Mouse (Mus musculus) activated CD4-positive, CD25-positive, alpha-beta regulatory T cell, adult 4 months (primary cell): ENCODE results near the gene Olfr316. TPM values are rescaled to one million over a fixed set of nuclear protein-coding genes. Genes with fewer than 3 reads are reported as not detected.

Experiments
- polyA plus RNA-seq, 2 experiments: library from polyadenylated mRNA; unstranded; fragments of 100-300 nt; shearing (Covaris generic); gene quantifications; one replicate each; pipeline ENCODE4 v1.2.1; 2017

Olfr316 gene
- polyA plus RNA-seq, 2 experiments from 2014 or later: not detected

Other genes starting within 250 kb of the Olfr316 start
- gene Olfr330, start 217.9 kb upstream of the Olfr316 start, polyA plus RNA-seq: under 1 TPM in 1 of 2 experiments, not detected in 1; 0.16 TPM
- not detected for gene Olfr329-ps, start 206.3 kb upstream of the Olfr316 start, polyA plus RNA-seq
- gene Olfr328, start 197.1 kb upstream of the Olfr316 start, polyA plus RNA-seq: not detected
- gene Olfr224, start 182.2 kb upstream of the Olfr316 start, polyA plus RNA-seq: not detected
- not detected for gene Olfr325, start 175.0 kb upstream of the Olfr316 start, polyA plus RNA-seq
- not detected for gene Olfr324, start 157.6 kb upstream of the Olfr316 start, polyA plus RNA-seq
- gene 2210407C18Rik, start 136.7 kb upstream of the Olfr316 start, polyA plus RNA-seq: not detected
- gene Olfr323, start 122.2 kb upstream of the Olfr316 start, polyA plus RNA-seq: not detected
- not detected for gene Trim58, start 112.3 kb upstream of the Olfr316 start, polyA plus RNA-seq
- gene Olfr322, start 94.0 kb upstream of the Olfr316 start, polyA plus RNA-seq: not detected
- gene Olfr320, start 71.6 kb upstream of the Olfr316 start, polyA plus RNA-seq: under 1 TPM in 1 of 2 experiments, not detected in 1; 0.11 TPM
- not detected for gene Olfr319, start 53.6 kb upstream of the Olfr316 start, polyA plus RNA-seq
- gene Olfr318, start 28.7 kb upstream of the Olfr316 start, polyA plus RNA-seq: not detected
- not detected for gene Olfr317, start 13.5 kb upstream of the Olfr316 start, polyA plus RNA-seq
- gene Olfr315, start 20.5 kb downstream of the Olfr316 start, polyA plus RNA-seq: not detected
- not detected for gene Olfr314, start 30.2 kb downstream of the Olfr316 start, polyA plus RNA-seq
- gene Fam183b, start 49.2 kb downstream of the Olfr316 start, polyA plus RNA-seq: not detected
- gene Olfr313, start 62.3 kb downstream of the Olfr316 start, polyA plus RNA-seq: not detected
- under 1 TPM in 1 of 2 experiments, not detected in 1; 0.20 TPM for gene Olfr312, start 76.5 kb downstream of the Olfr316 start, polyA plus RNA-seq
- under 1 TPM in 1 of 2 experiments, not detected in 1; 0.28 TPM for gene Olfr311, start 86.5 kb downstream of the Olfr316 start, polyA plus RNA-seq
- 10 to 100 TPM in 1 of 2 experiments, 1 to 10 TPM in 1; 9.8 to 10.5 TPM for gene Gm12258, start 94.4 kb downstream of the Olfr316 start, polyA plus RNA-seq
- gene 2810021J22Rik, start 114.5 kb downstream of the Olfr316 start, polyA plus RNA-seq: 1 to 10 TPM; 6.4 to 9.2 TPM
- gene Zfp39, start 151.5 kb downstream of the Olfr316 start, polyA plus RNA-seq: 1 to 10 TPM; 7.4 to 7.7 TPM
- gene Btnl10, start 165.2 kb downstream of the Olfr316 start, polyA plus RNA-seq: not detected
- 10 to 100 TPM; 11.4 to 17.9 TPM for gene Rnf187, start 186.2 kb downstream of the Olfr316 start, polyA plus RNA-seq
- gene Hist3h2ba, start 196.2 kb downstream of the Olfr316 start, polyA plus RNA-seq: 1 to 10 TPM; 1.8 to 4.2 TPM
- gene Hist3h2a, start 202.0 kb downstream of the Olfr316 start, polyA plus RNA-seq: 1 to 10 TPM; 3.5 to 5.4 TPM
- gene Trim17, start 202.0 kb downstream of the Olfr316 start, polyA plus RNA-seq: under 1 TPM; 0.17 to 0.20 TPM
- gene Trim11, start 225.4 kb downstream of the Olfr316 start, polyA plus RNA-seq: 10 to 100 TPM; 18.5 to 22.2 TPM